Mouse (Mus musculus): ENCODE measurements around the gene Gm5460. TPM values are rescaled to one million over a fixed set of nuclear protein-coding genes. Genes with fewer than 3 reads are reported as not detected.

Gene Gm5460
- polyA plus RNA-seq, 1 experiment from 2014 or later: not detected

GRCm38 (mm10) chr14:34080321-34080997 lies 63.9 kb downstream of the Gm5460 start:
- Histone ChIP-seq H3K4me1 (replicated peaks) (peaks cover 4% of the 10 kb centered on the region), H3K27ac (no peak overlapping the region), H3K9me3 (no peaks in the 10 kb centered on the region), H3K27me3 (ENCODE audit: insufficient read depth, poor library complexity, severe bottlenecking) (0 out of 2 replicates have a peak, but pooled peaks cover 7% of the 10 kb centered on the region), H3K36me3 (no peaks in the 10 kb centered on the region), H3K4me3 (no peak overlapping the region)
- peak; percentile 81 for DNase-seq (ENCODE audit: low spot score)
- 9% methylated on average over 11 of the region's 11 CpGs for WGBS

GRCm38 (mm10) chr14:34085731-34086130 lies 69.2 kb downstream of the Gm5460 start, which contains the start of gene Anxa8:
Gene Anxa8, plus strand, starts transcription at chr14:34085981.
- H3K4me3 ChIP-seq: no peak within 1 kb of the TSS
- 65% methylated on average over 4 of the region's 4 CpGs for WGBS
- H3K4me1 ChIP-seq (replicated peaks): peaks cover 4% of the 10 kb centered on the region
- DNase-seq (ENCODE audit: low spot score): no peak
- H3K36me3 ChIP-seq: no peaks in the 10 kb centered on the region
- H3K27me3 ChIP-seq (ENCODE audit: insufficient read depth, poor library complexity, severe bottlenecking): 0 out of 2 replicates have a peak, but pooled peaks cover 5% of the 10 kb centered on the region
- no peaks in the 10 kb centered on the region for H3K9me3 ChIP-seq
- H3K27ac ChIP-seq: no peak within 1 kb of the TSS

GRCm38 (mm10) chr14:34086806-34087205 lies 70.2 kb downstream of the Gm5460 start:
- H3K36me3 ChIP-seq: no peaks in the 10 kb centered on the region
- no peak overlapping the region for H3K27ac ChIP-seq
- H3K9me3 ChIP-seq: no peaks in the 10 kb centered on the region
- no peak overlapping the region for H3K4me3 ChIP-seq
- peaks cover 4% of the 10 kb centered on the region for H3K4me1 ChIP-seq (replicated peaks)
- DNase-seq (ENCODE audit: low spot score): no peak
- 74% methylated on average over 4 of the region's 4 CpGs for WGBS
- H3K27me3 ChIP-seq (ENCODE audit: insufficient read depth, poor library complexity, severe bottlenecking): no peaks in the 10 kb centered on the region

GRCm38 (mm10) chr14:34087856-34088398 lies 71.4 kb downstream of the Gm5460 start:
- H3K36me3 ChIP-seq: no peaks in the 10 kb centered on the region
- no peak overlapping the region for H3K27ac ChIP-seq
- no peak for DNase-seq (ENCODE audit: low spot score)
- peaks cover 4% of the 10 kb centered on the region for H3K4me1 ChIP-seq (replicated peaks)
- no peaks in the 10 kb centered on the region for H3K9me3 ChIP-seq
- no peak overlapping the region for H3K4me3 ChIP-seq
- 84% methylated on average over 2 of the region's 2 CpGs for WGBS
- no peaks in the 10 kb centered on the region for H3K27me3 ChIP-seq (ENCODE audit: insufficient read depth, poor library complexity, severe bottlenecking)

GRCm38 (mm10) chr14:34089796-34090195 lies 73.2 kb downstream of the Gm5460 start:
- Histone ChIP-seq H3K9me3 (no peaks in the 10 kb centered on the region), H3K36me3 (no peaks in the 10 kb centered on the region), H3K27ac (no peak overlapping the region), H3K4me1 (replicated peaks) (peaks cover 4% of the 10 kb centered on the region), H3K4me3 (no peak overlapping the region), H3K27me3 (ENCODE audit: insufficient read depth, poor library complexity, severe bottlenecking) (no peaks in the 10 kb centered on the region)
- no peak for DNase-seq (ENCODE audit: low spot score)
- WGBS: 88% methylated on average over 8 of the region's 8 CpGs

GRCm38 (mm10) chr14:34091475-34091874 lies 74.9 kb downstream of the Gm5460 start:
- no peak overlapping the region for H3K27ac ChIP-seq
- 87% methylated on average over 5 of the region's 5 CpGs for WGBS
- H3K9me3 ChIP-seq: no peaks in the 10 kb centered on the region
- H3K36me3 ChIP-seq: no peaks in the 10 kb centered on the region
- no peak for DNase-seq (ENCODE audit: low spot score)
- H3K4me1 ChIP-seq (replicated peaks): no peaks in the 10 kb centered on the region
- H3K4me3 ChIP-seq: no peak overlapping the region
- H3K27me3 ChIP-seq (ENCODE audit: insufficient read depth, poor library complexity, severe bottlenecking): no peaks in the 10 kb centered on the region

GRCm38 (mm10) chr14:34092856-34093255 lies 76.3 kb downstream of the Gm5460 start:
- DNase-seq (ENCODE audit: low spot score): no peak
- Histone ChIP-seq H3K27ac (no peak overlapping the region), H3K4me1 (replicated peaks) (no peaks in the 10 kb centered on the region), H3K4me3 (no peak overlapping the region), H3K27me3 (ENCODE audit: insufficient read depth, poor library complexity, severe bottlenecking) (no peaks in the 10 kb centered on the region), H3K36me3 (no peaks in the 10 kb centered on the region), H3K9me3 (no peaks in the 10 kb centered on the region)
- WGBS: 71% methylated on average over 1 of the region's 1 CpGs

GRCm38 (mm10) chr14:34096161-34096560 lies 79.6 kb downstream of the Gm5460 start:
- no peaks in the 10 kb centered on the region for H3K9me3 ChIP-seq
- H3K27me3 ChIP-seq (ENCODE audit: insufficient read depth, poor library complexity, severe bottlenecking): no peaks in the 10 kb centered on the region
- no peaks in the 10 kb centered on the region for H3K36me3 ChIP-seq
- H3K27ac ChIP-seq: no peak overlapping the region
- 85% methylated on average over 5 of the region's 5 CpGs for WGBS
- DNase-seq (ENCODE audit: low spot score): no peak
- no peaks in the 10 kb centered on the region for H3K4me1 ChIP-seq (replicated peaks)
- H3K4me3 ChIP-seq: no peak overlapping the region

Other genes with a start within 250 kb of the Gm5460 start
- gene Gdf10, start 93.2 kb upstream of the Gm5460 start, polyA plus RNA-seq (2016; fragmentation: Nextera tagmentation; extraction: Ambion mirVana): 3.8 and 5.6 TPM in 2 replicates
- not detected in 2 replicates for gene Gdf2, start 75.7 kb upstream of the Gm5460 start, polyA plus RNA-seq (2016; fragmentation: Nextera tagmentation; extraction: Ambion mirVana)
- not detected in 2 replicates for gene Rbp3, start 62.8 kb upstream of the Gm5460 start, polyA plus RNA-seq (2016; fragmentation: Nextera tagmentation; extraction: Ambion mirVana)
- gene Zfp488, start 38.0 kb upstream of the Gm5460 start, polyA plus RNA-seq (2016; fragmentation: Nextera tagmentation; extraction: Ambion mirVana): 0.16 and 0.45 TPM in 2 replicates
- gene Gm30083, start 1.6 kb upstream of the Gm5460 start, polyA plus RNA-seq (2016; fragmentation: Nextera tagmentation; extraction: Ambion mirVana): not detected in 2 replicates
- not detected in 2 replicates for gene Antxrl, start 35.9 kb downstream of the Gm5460 start, polyA plus RNA-seq (2016; fragmentation: Nextera tagmentation; extraction: Ambion mirVana)
- gene Anxa8, start 69.2 kb downstream of the Gm5460 start, polyA plus RNA-seq (2016; fragmentation: Nextera tagmentation; extraction: Ambion mirVana): 1.3 and 1.7 TPM in 2 replicates
- gene A630023A22Rik, start 86.0 kb downstream of the Gm5460 start, polyA plus RNA-seq (2016; fragmentation: Nextera tagmentation; extraction: Ambion mirVana): not detected in 2 replicates
- not detected in 2 replicates for gene Npy4r, start 135.7 kb downstream of the Gm5460 start, polyA plus RNA-seq (2016; fragmentation: Nextera tagmentation; extraction: Ambion mirVana)
- 0.49 and 1.2 TPM in 2 replicates for gene Gprin2, start 184.9 kb downstream of the Gm5460 start, polyA plus RNA-seq (2016; fragmentation: Nextera tagmentation; extraction: Ambion mirVana)
- gene Syt15, start 202.8 kb downstream of the Gm5460 start, polyA plus RNA-seq (2016; fragmentation: Nextera tagmentation; extraction: Ambion mirVana): 0.14 and 0.17 TPM in 2 replicates